Mouse (Mus musculus) heart, postnatal 14 days (tissue): Measurements from ENCODE around the gene Ssh2. TPM values are rescaled to one million over a fixed set of nuclear protein-coding genes. Genes with fewer than 3 reads are reported as not detected.
A peak's percentile ranks its signal among the peaks of the same experiment; 100 is the strongest.
"Not testable (repeated sequence)": the region's sequence is repeated elsewhere in the genome, so short reads cannot be mapped to it uniquely, and the experiment has no call there.

Experiments used
- DNase-seq, 2 experiments: peaks; one replicate each; pipeline ENCODE4 v3.0.0; 2021 to 2022
- intact Hi-C: fragments of 180-260 bp; cut with DNase I; formaldehyde crosslinking; loops from one replicate; pipeline ENCODE4 v1.15.1; 2025
- total RNA-seq, 2 experiments: library from RNA; stranded (reverse); gene quantifications; 2 replicates each; pipeline ENCODE4 v1.2.3; 2021

Gene Ssh2
- total RNA-seq, 2 experiments from 2014 or later = 83.2 to 95.0 TPM

DNA sequence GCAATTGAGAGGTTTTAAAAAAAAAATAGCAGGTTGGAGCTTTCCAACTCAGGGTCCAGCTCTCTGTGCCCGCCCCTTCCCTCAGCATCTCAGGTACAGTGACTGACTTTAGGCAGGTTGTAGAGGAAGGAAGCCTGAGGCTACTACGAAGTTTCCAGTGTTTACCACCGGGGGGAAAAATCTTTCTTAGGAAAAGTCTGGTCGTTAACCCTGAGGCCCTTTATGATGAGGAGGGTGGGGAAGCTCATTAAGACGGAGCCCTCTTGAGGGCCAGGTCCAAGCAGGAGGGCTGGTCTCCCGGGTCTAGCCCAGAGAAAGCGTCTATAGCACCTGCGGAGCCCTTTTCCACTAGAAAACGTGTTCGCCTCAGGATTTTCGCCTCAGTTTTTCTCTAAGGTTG lies 604 bp upstream of the Ssh2 start:
- intact Hi-C loops = loop anchor here (2.0 kb wide), 1 partner anchor 115 kb away; no protein-coding TSS in a partner anchor
- no peak for DNase-seq

DNA sequence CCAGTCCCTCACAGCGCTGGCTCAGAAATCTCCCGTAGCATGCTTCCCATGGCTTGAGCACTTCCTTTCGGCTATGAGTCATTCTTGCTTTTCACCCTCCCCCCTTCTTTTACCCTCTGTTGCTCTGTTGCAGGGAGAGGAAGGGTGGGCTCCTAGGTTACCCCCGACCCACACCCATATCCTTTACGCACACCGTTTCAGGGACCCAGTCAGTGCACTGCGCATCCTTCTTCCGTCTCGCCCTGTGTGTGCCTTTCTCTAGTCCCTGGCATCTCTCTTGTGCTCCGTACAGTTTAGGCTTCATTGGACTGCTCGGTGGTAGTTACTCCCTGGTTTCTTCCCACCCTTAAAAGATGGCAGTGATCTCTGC lies 659 bp downstream of the Ssh2 start:
- intact Hi-C loops = no loop called here
- DNase-seq = no peak

DNA sequence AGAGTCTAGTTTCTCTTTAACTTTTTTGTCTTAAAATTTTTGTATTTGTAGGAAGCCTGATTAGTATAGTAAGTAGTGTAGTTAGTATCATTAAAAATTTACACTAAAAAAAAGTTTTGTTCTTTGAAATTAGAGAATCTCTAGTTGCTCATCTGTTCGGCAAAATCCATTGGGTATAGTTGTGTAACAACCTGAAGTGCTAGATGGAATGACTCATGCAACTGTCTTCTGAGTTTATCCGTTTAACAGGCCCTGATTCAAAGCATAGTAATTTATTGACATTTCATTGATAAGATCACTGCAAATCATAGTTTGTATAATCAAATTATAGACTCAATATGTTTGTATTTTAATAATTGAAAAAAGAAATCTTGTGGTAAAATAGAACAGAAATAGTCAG lies 14.7 kb downstream of the Ssh2 start:
- intact Hi-C loops = no loop called here
- DNase-seq = no peak

DNA sequence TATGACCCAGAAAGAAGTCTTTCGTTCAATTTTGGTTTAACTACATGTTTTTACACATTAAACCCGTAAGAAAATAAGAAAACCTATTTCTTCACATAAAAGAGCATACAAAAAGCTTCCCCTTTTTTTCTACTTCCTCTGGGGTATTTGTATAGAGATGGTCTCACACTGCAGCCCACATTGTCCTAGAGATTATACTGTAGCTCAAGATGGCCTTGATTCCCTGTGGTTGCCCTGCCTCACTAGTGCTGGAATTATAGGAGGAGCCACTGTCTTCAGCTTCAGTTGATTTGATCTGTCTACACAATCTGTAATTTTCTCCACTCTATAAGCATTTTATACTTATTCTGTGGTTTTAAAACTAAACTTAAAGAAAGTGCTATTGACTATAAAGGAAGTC lies 15.4 kb downstream of the Ssh2 start:
- no peak for DNase-seq
- intact Hi-C loops = no loop called here

DNA sequence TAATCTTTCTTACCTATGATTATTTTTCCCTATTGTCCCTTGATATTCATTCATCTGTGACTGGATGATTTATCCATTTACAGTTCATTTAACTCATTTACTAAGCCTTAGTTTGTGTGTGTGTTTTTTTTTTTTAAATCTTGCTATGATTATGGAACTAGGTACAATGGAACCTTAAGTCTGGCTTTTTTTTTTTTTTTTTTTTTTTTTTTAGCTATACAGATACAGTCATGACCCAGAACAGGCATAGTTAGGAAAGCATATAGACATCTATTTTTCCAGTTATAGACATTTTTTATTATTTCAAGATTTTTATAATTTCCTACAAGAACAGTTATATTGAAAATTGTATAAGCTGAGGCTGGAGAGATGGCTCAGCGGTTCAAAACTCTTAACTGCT lies 19.2 kb downstream of the Ssh2 start:
- intact Hi-C loops = no loop called here

DNA sequence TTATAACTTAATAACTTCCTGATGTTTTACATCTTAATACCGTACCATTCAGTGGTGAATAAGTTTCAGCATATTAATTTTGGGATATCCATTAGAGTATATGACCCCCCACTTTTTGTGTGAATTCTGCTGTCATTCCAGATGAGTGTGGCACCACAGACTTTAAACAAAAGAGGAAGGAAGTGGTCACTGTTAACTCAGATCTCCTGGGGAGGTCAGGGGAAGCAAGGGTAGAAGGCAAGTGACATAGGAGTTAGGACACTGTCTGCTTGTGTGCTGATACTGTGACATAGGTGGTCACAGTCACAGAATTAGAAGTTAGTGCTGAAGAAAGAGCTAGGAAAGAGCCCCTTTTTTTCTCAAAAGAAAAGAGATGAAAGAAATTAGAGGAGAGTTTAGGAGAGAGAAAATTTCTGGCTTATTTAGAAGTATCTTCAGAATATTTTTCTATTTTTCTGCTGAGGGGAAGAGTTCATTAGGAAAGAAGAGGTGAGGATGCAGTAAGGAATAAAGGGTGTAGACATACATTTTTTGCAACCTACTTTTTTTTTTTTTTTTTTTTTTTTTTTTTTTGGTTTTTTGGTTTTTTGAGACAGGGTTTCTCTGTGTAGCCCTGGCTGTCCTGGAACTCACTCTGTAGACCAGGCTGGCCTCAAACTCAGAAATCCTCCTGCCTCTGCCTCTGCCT lies 23.7 kb downstream of the Ssh2 start:
- intact Hi-C loops = no loop called here
- DNase-seq = no peak

More for the DNA sequence above, 19.2 kb downstream of the Ssh2 start:
- no peak for DNase-seq

DNA sequence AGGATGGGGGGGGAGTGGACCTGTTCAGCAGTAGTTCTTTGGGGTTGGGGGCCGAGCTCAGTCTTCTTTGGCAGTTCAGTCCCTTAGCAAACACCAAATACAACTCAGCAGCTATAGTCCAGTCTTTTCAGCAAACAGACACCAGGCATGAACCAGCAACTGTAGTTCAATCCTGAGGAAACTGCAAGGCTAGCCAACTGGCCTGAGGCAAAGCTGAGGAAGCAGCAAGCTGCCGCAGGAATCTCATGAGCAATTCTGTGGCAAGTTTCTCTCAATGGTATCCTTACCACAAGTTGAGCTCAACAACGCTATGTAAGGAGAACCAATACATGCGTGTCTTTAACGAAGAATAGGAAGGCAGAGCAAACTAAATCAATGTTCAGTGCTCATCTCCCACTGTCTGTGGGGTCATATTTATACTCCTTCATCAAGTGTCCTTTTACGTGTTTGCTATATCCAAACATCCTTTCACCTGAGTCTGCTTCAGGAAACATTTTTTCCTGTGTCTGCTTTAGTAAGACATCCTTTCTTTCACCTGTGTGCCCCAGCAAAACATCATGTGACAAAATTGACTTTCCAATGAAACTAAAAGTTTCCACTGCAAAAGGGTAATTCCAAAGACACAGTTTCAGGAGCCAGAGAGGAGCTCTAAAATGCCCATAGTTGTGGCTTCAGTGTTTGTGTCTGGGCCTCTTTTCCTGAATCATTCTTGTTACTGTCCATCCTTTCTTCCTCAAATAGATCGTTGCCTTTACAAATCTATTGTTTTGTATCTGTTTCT lies 24.6 kb downstream of the Ssh2 start:
- DNase-seq = no peak
- intact Hi-C loops = no loop called here

DNA sequence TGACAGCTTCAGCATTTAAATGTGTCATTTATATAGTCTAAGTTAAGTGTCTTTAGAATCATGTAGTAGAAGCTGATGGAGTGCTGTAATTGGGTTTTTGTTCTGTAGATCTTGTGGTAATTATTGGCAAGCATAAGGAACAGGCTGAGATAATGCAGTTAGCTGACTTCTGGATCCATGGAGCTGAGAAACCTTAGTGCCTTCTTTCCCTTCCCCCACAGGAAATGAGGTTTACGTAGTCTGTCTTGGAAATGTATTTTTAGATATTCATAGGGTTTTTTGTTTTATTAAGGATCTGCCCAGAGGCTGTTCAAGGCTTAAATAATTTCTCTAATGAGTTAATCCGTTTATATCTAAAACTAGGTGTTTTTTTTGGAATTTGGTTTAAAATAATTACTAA lies 26.8 kb downstream of the Ssh2 start:
- intact Hi-C loops = no loop called here
- no peak for DNase-seq

DNA sequence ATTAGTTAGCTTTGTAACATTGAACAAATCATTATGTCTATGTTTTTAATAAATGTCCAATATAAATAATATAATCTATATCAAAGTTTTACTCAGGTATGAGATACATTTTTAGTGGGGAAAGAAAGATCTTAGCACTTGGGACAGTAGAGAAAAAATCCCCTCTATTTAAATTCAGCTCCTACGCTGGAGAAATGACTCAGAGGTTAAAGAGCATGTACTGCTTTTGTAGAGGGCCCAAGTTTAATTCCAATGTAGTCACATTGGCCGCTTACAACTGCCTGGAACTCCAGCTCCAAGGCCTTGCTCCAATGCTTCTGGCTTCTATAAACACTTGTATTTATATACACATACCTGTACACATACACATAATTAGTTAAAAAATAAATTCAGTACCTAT lies 36.7 kb downstream of the Ssh2 start:
- DNase-seq = no peak
- intact Hi-C loops = no loop called here

DNA sequence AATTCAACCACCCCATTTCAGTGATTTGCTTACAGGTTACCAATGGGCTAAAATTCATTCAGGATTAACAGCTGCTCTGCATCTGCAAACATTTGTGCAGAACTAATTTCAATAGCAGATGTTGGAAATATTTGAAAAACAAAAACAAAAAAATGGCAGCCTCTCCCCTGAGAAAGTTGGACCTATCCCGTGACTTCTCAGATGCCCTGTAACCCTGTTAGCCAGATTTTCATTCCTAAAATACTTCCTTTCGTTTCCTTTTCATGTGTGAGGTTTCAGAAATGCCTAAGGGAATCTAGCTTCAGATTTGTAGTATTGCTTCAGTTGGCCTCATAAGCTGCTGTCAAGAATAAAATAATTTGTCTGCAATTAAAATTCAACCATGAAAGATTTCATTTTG lies 43.4 kb downstream of the Ssh2 start:
- DNase-seq = no peak
- intact Hi-C loops = no loop called here

DNA sequence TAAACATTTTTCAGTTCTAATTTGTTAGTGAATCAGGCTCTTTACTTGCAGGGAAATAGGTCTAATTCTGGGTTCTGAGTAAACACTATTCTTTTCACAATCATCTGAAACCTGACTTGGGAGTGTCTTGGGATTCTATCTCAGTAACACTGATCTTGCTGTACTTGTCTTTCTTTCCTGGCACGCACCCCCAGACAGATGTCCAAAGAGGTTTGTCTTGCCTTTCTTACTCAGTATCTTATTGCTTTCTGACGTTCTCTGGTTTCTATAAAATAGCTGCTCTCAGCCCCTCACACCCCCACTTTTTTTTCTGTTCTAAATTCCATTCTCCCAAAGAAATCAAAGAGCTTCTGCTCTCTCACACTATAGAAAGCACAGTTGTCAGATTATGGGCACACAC lies 51.3 kb downstream of the Ssh2 start:
- no peak for DNase-seq
- intact Hi-C loops = no loop called here

DNA sequence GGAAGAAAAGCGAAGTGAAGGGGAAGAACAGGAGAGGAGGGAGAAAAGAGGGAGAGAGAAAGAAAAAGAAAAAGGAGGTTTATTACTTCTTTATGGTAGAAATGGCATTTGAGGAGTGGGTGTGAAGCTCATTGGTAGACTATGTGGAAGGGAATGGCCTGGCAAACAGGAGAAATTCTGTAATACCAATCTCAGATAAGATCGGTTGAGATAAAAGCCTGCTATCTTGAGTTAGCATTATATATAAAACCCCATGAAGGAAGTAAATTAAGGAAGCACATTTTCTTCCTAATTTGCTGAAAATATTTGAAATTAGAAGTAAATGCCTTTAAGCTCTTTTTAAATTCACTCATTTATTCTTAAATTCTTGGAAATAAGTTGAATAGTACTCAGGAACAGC lies 59.9 kb downstream of the Ssh2 start:
- intact Hi-C loops = no loop called here
- DNase-seq = no peak

DNA sequence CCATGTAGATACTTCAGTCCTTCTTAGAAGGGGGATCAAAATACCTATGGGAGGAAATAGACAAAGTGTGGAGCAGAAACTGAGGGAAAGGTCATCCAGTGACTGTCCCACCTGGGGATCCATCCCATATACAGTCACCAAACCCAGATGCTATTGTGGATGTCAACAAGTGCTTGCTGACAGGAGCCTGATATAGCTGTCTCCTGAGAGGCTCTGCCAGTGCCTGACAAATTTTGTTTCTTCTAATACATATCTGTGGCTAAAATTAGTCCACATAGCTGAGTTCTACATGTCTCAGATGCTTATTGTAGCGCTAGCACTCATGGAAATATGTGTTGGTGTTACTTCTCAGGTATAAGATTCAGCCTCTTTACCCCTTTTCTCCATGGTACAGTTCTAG lies 62.5 kb downstream of the Ssh2 start:
- DNase-seq, intact Hi-C loops: not testable (repeated sequence)

DNA sequence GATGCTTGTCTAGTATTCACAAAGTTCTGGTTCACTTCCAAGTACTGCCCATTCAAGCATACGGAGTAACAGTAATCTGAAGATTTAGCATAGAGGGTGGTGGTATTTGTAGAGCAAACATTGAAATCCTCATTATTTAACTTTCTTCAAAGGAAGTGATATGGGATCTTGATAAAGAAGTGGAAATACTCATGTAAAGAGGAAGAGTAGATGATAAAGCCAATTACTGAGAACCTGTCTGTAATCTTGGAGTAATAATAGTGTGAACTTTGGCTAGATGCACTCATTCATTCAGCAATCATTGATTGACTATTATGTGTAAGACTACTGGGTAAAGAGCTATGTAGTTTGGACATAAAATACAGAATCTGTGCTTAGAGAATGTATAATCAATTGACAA lies 64.1 kb downstream of the Ssh2 start:
- intact Hi-C loops = no loop called here
- no peak for DNase-seq

DNA sequence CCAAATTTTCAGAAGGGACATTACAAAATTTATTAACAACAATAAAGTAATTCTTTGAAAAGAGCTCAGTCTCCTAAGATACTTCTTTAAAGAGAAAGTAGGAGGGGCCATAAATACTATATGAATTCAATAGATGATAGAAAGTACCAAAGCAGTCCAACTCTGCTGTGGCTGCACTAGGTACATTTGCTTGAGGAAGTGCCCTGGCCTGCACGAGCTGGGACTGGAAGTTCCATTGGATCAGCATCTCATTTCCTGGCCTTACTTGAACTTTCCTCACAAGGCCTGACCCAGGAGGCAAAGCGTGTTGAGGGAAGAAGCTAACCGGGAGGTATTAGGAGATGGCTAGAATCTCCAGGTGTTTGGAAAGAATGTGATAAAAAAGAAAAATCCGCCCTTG lies 75.4 kb downstream of the Ssh2 start:
- intact Hi-C loops = no loop called here
- DNase-seq = no peak

DNA sequence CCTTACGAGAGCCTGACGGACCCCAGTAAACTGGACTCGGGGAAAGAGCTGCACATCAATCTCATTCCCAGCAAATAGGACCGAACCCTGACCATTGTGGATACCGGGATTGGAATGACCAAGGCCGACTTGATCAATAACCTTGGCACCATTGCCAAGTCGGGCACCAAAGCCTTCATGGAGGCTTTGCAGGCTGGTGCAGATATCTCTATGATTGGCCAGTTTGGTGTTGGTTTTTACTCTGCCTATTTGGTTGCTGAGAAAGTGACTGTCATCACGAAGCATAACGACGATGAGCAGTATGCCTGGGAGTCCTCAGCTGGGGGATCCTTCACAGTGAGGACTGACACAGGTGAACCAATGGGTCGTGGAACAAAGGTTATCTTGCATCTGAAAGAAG lies 77.6 kb downstream of the Ssh2 start:
- DNase-seq, intact Hi-C loops: not testable (repeated sequence)

DNA sequence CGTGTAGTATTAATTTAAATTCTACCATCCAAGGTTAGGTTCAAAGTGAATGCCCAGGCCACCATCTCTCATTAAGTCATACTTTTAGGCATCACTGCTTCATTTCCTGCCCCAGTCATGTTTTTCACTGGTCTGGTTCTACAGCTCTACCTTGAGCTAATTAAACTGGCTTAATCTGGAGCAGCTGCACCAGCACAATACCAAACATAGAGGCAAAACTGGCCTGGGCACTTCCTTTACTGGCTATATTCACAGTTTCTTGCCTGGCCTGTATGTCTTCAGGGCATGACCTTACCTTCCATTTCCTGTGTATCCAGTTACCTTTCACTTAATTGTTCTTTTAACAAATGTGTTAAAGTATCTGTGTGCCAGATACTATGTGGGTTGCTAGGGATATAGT lies 81.2 kb downstream of the Ssh2 start:
- intact Hi-C loops = no loop called here
- DNase-seq = no peak

DNA sequence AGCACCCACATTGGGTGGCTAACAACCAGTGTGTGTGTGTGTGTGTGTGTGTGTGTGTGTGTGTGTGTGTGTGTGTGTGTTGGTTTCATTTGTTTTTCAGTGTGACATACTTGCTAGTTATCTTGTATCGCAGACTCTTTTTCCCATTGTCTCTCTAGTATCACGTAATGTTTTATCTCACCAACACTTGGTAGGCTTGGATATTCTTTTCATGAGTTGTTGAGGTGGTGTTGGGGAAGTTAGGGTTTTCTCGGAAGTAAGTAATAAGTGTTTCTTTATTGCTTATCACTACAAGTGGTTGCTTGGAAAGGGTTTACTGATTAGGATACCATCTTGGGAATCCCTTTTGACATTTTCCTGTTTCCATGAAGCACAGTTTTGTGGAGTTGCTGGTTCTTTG lies 91.1 kb downstream of the Ssh2 start:
- intact Hi-C loops = loop anchor here (10.0 kb wide), 1 partner anchor 312 kb away; the partner anchor contains the start of gene Slc6a4
- no peak for DNase-seq

DNA sequence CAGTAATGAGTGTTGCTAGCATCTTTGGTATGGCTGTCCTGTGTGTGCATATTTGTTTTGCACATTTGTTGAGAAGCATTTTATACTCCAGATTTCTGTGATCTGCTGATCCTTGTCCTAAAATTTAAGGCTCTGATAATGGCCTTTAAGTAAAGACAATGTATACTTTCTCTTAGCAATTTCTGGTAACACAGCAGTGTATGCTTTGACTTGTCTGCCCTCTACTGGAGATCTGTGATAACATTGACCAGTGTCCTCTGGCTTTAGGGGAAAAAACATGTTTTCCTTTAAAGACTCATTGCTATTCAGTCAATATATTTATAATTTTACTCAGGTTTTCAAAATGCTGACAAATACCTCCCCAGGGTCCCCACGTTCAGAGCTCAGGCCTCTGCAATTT lies 92.4 kb downstream of the Ssh2 start:
- peak; percentile 13 to 63 for DNase-seq
- intact Hi-C loops = loop anchor here (1.0 to 10.0 kb wide), 3 partner anchors 94 to 314 kb away; partner anchors contain the start of gene Slc6a4

DNA sequence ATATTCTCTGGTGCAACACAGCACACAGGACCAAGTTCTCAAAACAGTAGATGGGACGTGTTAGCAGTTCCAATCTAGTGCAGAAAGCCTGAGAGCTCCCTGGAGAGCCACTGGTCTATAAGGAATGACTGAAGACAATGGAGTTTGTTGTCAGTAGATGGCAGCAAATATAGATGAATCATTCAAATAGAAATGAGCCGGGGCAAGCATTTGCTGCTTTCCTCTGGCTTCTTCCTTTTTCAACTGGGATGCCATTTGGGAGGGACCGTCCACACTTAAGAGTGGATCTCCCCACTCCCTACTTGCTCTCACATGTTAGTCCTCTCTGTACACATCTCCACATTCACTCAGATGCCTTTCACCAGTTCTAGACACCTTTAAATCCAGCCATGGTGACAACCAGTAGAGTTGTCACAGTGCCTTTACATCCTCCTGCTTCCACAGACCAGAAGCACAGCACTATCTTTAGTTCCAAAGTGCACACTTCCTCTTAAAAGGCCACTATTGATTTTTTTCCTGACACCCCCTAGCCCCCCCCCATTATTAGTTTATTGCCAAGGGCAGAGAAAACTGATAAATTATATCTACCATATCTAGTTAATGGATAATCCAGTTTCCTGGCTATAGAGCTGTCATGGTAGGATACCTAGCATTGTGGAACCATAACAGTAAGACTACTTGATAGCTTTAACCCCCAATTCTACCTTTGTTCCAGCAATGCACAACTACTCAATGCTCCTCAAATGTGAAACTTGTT lies 101.8 kb downstream of the Ssh2 start:
- intact Hi-C loops = loop anchor here (1.0 to 10.0 kb wide), 4 partner anchors 128 to 307 kb away; partner anchors contain the start of gene Git1
- peak; percentile 9 to 42 for DNase-seq

DNA sequence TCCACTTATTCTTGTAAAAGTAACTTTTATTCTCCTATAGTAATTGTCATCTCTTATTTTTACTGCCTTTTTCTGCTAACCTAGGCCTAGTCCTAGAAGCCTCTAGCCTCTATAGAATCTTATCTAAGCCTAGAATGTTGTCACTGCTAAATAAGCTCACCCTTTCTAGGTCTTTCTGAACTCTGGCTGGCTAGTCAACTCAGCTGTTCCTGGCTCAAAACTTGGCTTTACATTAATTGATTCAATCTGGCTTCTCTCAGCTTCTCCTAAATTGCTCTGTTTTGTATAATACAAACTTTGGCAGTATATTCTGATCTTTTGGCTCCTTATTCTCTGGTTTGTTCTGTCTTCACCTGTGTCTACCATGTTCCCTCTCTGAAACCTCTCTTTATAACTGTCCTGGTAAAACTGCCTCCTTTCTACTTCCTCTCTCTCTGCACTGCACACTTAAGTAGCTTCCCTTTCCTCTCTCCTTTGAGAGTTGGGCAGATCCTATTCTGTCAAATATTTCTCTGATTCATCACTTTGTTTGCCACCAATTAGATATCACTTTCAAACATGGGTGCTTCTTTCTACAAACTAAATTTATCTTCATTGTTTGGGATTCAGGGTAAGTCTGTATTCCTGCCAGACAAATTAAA lies 102.5 kb downstream of the Ssh2 start:
- intact Hi-C loops = loop anchor here (5.0 to 10.0 kb wide), 3 partner anchors 149 to 306 kb away; partner anchors contain the start of gene Git1
- DNase-seq = no peak
